Mouse (Mus musculus): ENCODE data around the gene Ppp2r3a.

- TF ChIP-seq CTCF (IDR thresholded peaks at IDR 0.05; ENCODE audit: low read depth, low read length), result no peak
- no peak for TF ChIP-seq POLR2A (IDR thresholded peaks at IDR 0.05; ENCODE audit: extremely low read depth, insufficient read depth, low read length)
Observed at GRCm38 (mm10) chr9:101180234-101180633, 71.4 kb downstream of the Ppp2r3a start.

All from liver, adult 2 months (tissue).